17 mouse cellular contexts compared by ENCODE assay signal in the genomic region with DNA sequence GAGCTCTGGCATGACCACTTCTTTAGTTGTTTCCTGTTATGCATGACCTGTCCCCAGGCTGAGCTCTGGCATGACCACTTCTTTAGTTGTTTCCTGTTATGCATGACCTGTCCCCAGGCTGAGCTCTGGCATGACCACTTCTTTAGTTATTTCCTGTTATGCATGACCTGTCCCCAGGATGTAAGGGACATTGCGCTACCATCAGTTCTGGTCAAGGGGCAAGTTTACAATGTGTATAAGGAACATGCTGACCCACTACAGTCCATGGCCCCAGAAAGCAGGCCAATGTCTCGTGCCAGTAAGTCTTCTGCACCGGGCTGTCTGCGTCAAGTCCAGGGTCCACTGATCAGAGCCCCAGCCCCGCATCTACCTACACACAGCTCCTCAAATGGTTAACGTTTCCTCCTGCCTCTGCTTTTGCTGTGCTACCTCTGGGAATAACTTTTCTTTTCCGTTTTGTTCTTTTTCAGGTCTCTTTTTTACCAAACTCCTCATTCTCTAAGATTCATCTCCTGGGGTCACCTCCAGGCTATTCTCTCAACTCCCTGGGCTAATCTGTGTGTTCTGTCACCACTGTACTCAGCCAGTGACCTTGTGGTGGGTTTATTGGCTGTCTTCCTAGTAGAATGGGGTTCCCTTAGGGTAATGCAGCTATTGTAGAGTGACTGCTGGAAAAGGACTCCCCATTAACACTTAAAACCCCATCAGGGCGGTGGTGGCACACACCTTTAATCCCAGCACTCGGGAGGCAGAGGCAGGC. TPM values are rescaled to one million over a fixed set of nuclear protein-coding genes. Genes with fewer than 3 reads are reported as not detected.
A peak's percentile ranks its signal among the peaks of the same experiment; 100 is the strongest.
DNase-seq lines count a peak whose midpoint lies in the region; ATAC-seq lines count a peak whose summit lies in the region.
"Had no signal": no experiment of that assay in that cellular context is flagged by ENCODE, and none has a peak within 500 bp of the region (broad histone marks: within the 10 kb centered on the region; RNA-seq: fewer than 3 reads in every experiment).

No protein-coding gene starts in this region.

- no peaks in the 10 kb centered on the region for H3K27me3 ChIP-seq in heart, embryonic 15.5 days
- no peaks in the 10 kb centered on the region for H3K27me3 ChIP-seq in heart, embryonic 12.5 days (replicated peaks)
- H3K27me3 ChIP-seq in midbrain, embryonic 10.5 days (ENCODE audit: low read depth, poor library complexity, severe bottlenecking), result no peaks in the 10 kb centered on the region
- H3K27me3 ChIP-seq: hindbrain, embryonic 15.5 days; liver, embryonic 13.5 days had no signal

- H3K4me3 ChIP-seq in heart, embryonic 15.5 days, result no peak overlapping the region
- no peak overlapping the region for H3K4me3 ChIP-seq in heart, embryonic 12.5 days
- H3K4me3 ChIP-seq in midbrain, embryonic 10.5 days, result no peak overlapping the region
- H3K4me3 ChIP-seq: hindbrain, embryonic 15.5 days; layer of hippocampus, adult 2 months; liver, embryonic 13.5 days had no signal

- 79% methylated on average over 9 of the region's 9 CpGs for WGBS in heart, embryonic 15.5 days
- 89% methylated on average over 9 of the region's 9 CpGs for WGBS in heart, embryonic 12.5 days
- WGBS in midbrain, embryonic 10.5 days, result 90% methylated on average over 9 of the region's 9 CpGs

- peak; percentile 5 for DNase-seq in A20 (ENCODE audit: low read depth, low spot score)
- DNase-seq in kidney, adult 8-10 months, result peak; percentile 16 to 29
- no peak for DNase-seq in Muller cell, postnatal 12 days (ENCODE audit: inconsistent ontology term)
- no peak for DNase-seq in midbrain, embryonic 10.5 days (ENCODE audit: low spot score)
- DNase-seq in gastrocnemius, postnatal 4 days (ENCODE audit: low spot score in 2 of 2), result no peak
- DNase-seq: adrenal gland, postnatal 25 days; cerebellum, adult 11 months; cerebellum, postnatal 36 days; heart, postnatal 10 days; liver, embryonic 13.5 days; right cerebral cortex, adult 18-20 months; thymus, adult 18-20 months had no signal

- no peak overlapping the region for H3K27ac ChIP-seq in heart, embryonic 15.5 days
- no peak overlapping the region for H3K27ac ChIP-seq in heart, embryonic 12.5 days (ENCODE audit: poor library complexity, severe bottlenecking)
- H3K27ac ChIP-seq in midbrain, embryonic 10.5 days (replicated peaks), result no peak overlapping the region
- H3K27ac ChIP-seq: hindbrain, embryonic 15.5 days; layer of hippocampus, adult 2 months; liver, embryonic 13.5 days had no signal

- H3K9me3 ChIP-seq in heart, embryonic 15.5 days (replicated peaks), result no peaks in the 10 kb centered on the region
- H3K9me3 ChIP-seq in heart, embryonic 12.5 days (replicated peaks), result no peaks in the 10 kb centered on the region
- no peaks in the 10 kb centered on the region for H3K9me3 ChIP-seq in midbrain, embryonic 10.5 days (replicated peaks)
- H3K9me3 ChIP-seq: hindbrain, embryonic 15.5 days; liver, embryonic 13.5 days had no signal

- ATAC-seq in heart, embryonic 15.5 days (replicated peaks; ENCODE audit: insufficient number of reproducible peaks, insufficient read depth, low FRiP score, low read depth), result peak; percentile 60
- no peak for ATAC-seq in heart, embryonic 12.5 days (ENCODE audit: insufficient number of reproducible peaks, low FRiP score)
- ATAC-seq in megakaryocyte, adult 5-6 weeks (ENCODE audit: poor library complexity, severe bottlenecking), result peak; percentile 88

- no peaks in the 10 kb centered on the region for H3K4me1 ChIP-seq in heart, embryonic 15.5 days (replicated peaks)
- H3K4me1 ChIP-seq in heart, embryonic 12.5 days (replicated peaks), result no peaks in the 10 kb centered on the region
- no peaks in the 10 kb centered on the region for H3K4me1 ChIP-seq in midbrain, embryonic 10.5 days
- H3K4me1 ChIP-seq: hindbrain, embryonic 15.5 days; liver, embryonic 13.5 days had no signal

- H3K9ac ChIP-seq in heart, embryonic 15.5 days, result no peak overlapping the region
- H3K9ac ChIP-seq in heart, embryonic 12.5 days, result no peak overlapping the region
- H3K9ac ChIP-seq: hindbrain, embryonic 15.5 days; liver, embryonic 13.5 days had no signal

- no peak overlapping the region for H3K4me2 ChIP-seq in heart, embryonic 15.5 days
- no peak overlapping the region for H3K4me2 ChIP-seq in heart, embryonic 12.5 days
- H3K4me2 ChIP-seq: hindbrain, embryonic 15.5 days; liver, embryonic 13.5 days had no signal

- H3K36me3 ChIP-seq in heart, embryonic 15.5 days, result peaks cover 69% of the 10 kb centered on the region
- peaks cover 84% of the 10 kb centered on the region for H3K36me3 ChIP-seq in heart, embryonic 12.5 days
- H3K36me3 ChIP-seq in midbrain, embryonic 10.5 days, result peaks cover 93% of the 10 kb centered on the region

RNA-seq across cellular contexts. Expression of a gene that starts 42.6 kb away (rescaled TPM):
- polyA plus RNA-seq in heart, embryonic 15.5 days (2015; fragmentation: Nextera tagmentation; extraction: Ambion mirVana), result 8.1 and 9.9 TPM in 2 replicates
- polyA plus RNA-seq in heart, embryonic 12.5 days (2016; fragmentation: Nextera tagmentation; extraction: Ambion mirVana), result 12.3 and 13.1 TPM in 2 replicates
- 27.2 and 41.6 TPM in 2 replicates for total RNA-seq in megakaryocyte, adult 5-6 weeks (2015)
- 19.7 and 29.1 TPM in 2 replicates for total RNA-seq in megakaryocyte, adult 5-6 weeks (2017)
- polyA plus RNA-seq in midbrain, embryonic 10.5 days (2016; fragmentation: Nextera tagmentation; extraction: Ambion mirVana), result 13.1 and 15.1 TPM in 2 replicates
- 10 to 100 TPM; 27.7 to 29.0 TPM for total RNA-seq in gastrocnemius, postnatal 4 days (2021)

RNA-seq across cellular contexts. Expression of a gene that starts 43.6 kb away (rescaled TPM):
- polyA plus RNA-seq in heart, embryonic 15.5 days (2015; fragmentation: Nextera tagmentation; extraction: Ambion mirVana), result 3.3 and 4.7 TPM in 2 replicates
- polyA plus RNA-seq in heart, embryonic 12.5 days (2016; fragmentation: Nextera tagmentation; extraction: Ambion mirVana), result 4.5 and 4.6 TPM in 2 replicates
- 3.2 and 5.9 TPM in 2 replicates for total RNA-seq in megakaryocyte, adult 5-6 weeks (2015)
- 7.1 TPM in 2 replicates for total RNA-seq in megakaryocyte, adult 5-6 weeks (2017)
- polyA plus RNA-seq in midbrain, embryonic 10.5 days (2016; fragmentation: Nextera tagmentation; extraction: Ambion mirVana), result 7.8 and 8.5 TPM in 2 replicates
- 1 to 10 TPM; 2.2 to 2.3 TPM for total RNA-seq in gastrocnemius, postnatal 4 days (2021)

RNA-seq across cellular contexts. Expression of a gene that starts 44.8 kb away (rescaled TPM):
- 0.67 and 1.2 TPM in 2 replicates for polyA plus RNA-seq in heart, embryonic 15.5 days (2015; fragmentation: Nextera tagmentation; extraction: Ambion mirVana)
- polyA plus RNA-seq in heart, embryonic 12.5 days (2016; fragmentation: Nextera tagmentation; extraction: Ambion mirVana), result 0.51 and 0.87 TPM in 2 replicates
- 14.8 and 21.4 TPM in 2 replicates for total RNA-seq in megakaryocyte, adult 5-6 weeks (2015)
- 15.5 and 17.2 TPM in 2 replicates for total RNA-seq in megakaryocyte, adult 5-6 weeks (2017)
- 1.7 and 2.1 TPM in 2 replicates for polyA plus RNA-seq in midbrain, embryonic 10.5 days (2016; fragmentation: Nextera tagmentation; extraction: Ambion mirVana)
- under 1 TPM; 0.21 to 0.54 TPM for total RNA-seq in gastrocnemius, postnatal 4 days (2021)

Comparison
In these comparisons a context has a peak if more than half of its experiments do, and no peak if none do; other contexts are left out.
1. DNase-seq: peak in A20 (single experiment) and kidney, adult 8-10 months (2 of 2); none in Muller cell, postnatal 12 days (single experiment), midbrain, embryonic 10.5 days (single experiment) and gastrocnemius, postnatal 4 days (0 of 2).